Comparison of ENCODE assay signal across 8 mouse cellular contexts in the genomic region with DNA sequence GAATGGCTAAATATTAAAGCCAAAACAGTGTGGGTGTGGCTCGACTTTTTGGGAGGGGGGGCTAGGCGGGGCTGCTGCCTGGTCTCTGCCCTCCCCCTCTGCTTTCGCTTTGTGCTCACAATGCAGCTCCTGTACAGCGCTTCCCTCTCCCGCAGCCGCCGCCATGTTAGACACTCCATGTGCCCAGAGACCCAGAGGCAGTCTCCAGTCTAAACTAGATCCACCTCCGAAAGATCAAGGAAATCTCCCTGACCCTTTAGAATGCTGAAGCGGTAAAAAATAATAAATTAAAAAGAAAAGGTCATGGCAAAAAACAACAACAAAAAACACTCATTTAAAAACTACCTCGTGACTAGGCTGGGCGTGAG. TPM values are rescaled to one million over a fixed set of nuclear protein-coding genes. Genes with fewer than 3 reads are reported as not detected.
DNase-seq lines count a peak whose midpoint lies in the region.

No protein-coding gene starts in this region.

- H3K4me3 ChIP-seq in megakaryocyte, embryonic 14.5 days (replicated peaks): peak overlapping the region; percentile 96

- no peaks in the 10 kb centered on the region for H3K9me3 ChIP-seq in megakaryocyte, embryonic 14.5 days

- H3K36me3 ChIP-seq in megakaryocyte, embryonic 14.5 days (replicated peaks; ENCODE audit: low read length): peaks cover 38% of the 10 kb centered on the region

- no peaks in the 10 kb centered on the region for H3K27me3 ChIP-seq in megakaryocyte, embryonic 14.5 days (replicated peaks)

- peaks cover 28% of the 10 kb centered on the region for H3K4me1 ChIP-seq in megakaryocyte, embryonic 14.5 days

- peak; percentile 90 for DNase-seq in adipocyte (ENCODE audit: low spot score)
- peak; percentile 91 for DNase-seq in embryo, embryonic 10 days (ENCODE audit: low spot score)
- DNase-seq in gastrocnemius, postnatal 10 days: peak; percentile 52
- peak; percentile 89 for DNase-seq in induced T-regulatory cell, adult 2 months (ENCODE audit: low read depth)
- peak; percentile 15 to 45 for DNase-seq in left cerebral cortex, adult 8-10 months (ENCODE audit: low spot score in 2 of 2)
- peak; percentile 84 to 86 for DNase-seq in right cerebral cortex, postnatal 10 days (ENCODE audit: low spot score in 2 of 2)
- DNase-seq in urinary bladder, postnatal 36 days (ENCODE audit: low spot score in 2 of 2): peak; percentile 54 to 79

RNA-seq across cellular contexts. Expression of gene Caprin1, which starts 1.6 kb away (rescaled TPM):
- total RNA-seq in gastrocnemius, postnatal 10 days (2021): 100 to 1,000 TPM; 202 to 209 TPM
- 100 to 1,000 TPM; 218 to 270 (median 243) TPM for total RNA-seq in left cerebral cortex, adult 8-10 months (2022)
- polyA plus RNA-seq in megakaryocyte, embryonic 14.5 days (2012; ENCODE audit: insufficient read depth, low replicate concordance): 59.6 and 72.0 TPM in 2 replicates

RNA-seq across cellular contexts. Expression of gene Nat10, which starts 34.8 kb away (rescaled TPM):
- 10 to 100 TPM; 20.0 to 20.2 TPM for total RNA-seq in gastrocnemius, postnatal 10 days (2021)
- 10 to 100 TPM; 29.8 to 39.8 (median 36.5) TPM for total RNA-seq in left cerebral cortex, adult 8-10 months (2022)
- polyA plus RNA-seq in megakaryocyte, embryonic 14.5 days (2012; ENCODE audit: insufficient read depth, low replicate concordance): 3.6 and 4.9 TPM in 2 replicates

Comparison
In these comparisons a context has a peak if more than half of its experiments do, and no peak if none do; other contexts are left out.
1. Peak in every context shown above with its lines: DNase-seq and H3K4me3 ChIP-seq.
2. DNase-seq: peak in every context shown above with its lines; median percentile 91 in embryo, embryonic 10 days; 90 in adipocyte; 89 in induced T-regulatory cell, adult 2 months; 85 in right cerebral cortex, postnatal 10 days; 66 in urinary bladder, postnatal 36 days; 52 in gastrocnemius, postnatal 10 days; 30 in left cerebral cortex, adult 8-10 months.